Mouse (Mus musculus) layer of hippocampus, adult 9-11 months (tissue): ENCODE measurements around the gene E330034G19Rik.

ENCODE experiments used
- DNase-seq: peaks from one replicate; pipeline ENCODE4 v3.0.0; 2022

Gene E330034G19Rik

DNA sequence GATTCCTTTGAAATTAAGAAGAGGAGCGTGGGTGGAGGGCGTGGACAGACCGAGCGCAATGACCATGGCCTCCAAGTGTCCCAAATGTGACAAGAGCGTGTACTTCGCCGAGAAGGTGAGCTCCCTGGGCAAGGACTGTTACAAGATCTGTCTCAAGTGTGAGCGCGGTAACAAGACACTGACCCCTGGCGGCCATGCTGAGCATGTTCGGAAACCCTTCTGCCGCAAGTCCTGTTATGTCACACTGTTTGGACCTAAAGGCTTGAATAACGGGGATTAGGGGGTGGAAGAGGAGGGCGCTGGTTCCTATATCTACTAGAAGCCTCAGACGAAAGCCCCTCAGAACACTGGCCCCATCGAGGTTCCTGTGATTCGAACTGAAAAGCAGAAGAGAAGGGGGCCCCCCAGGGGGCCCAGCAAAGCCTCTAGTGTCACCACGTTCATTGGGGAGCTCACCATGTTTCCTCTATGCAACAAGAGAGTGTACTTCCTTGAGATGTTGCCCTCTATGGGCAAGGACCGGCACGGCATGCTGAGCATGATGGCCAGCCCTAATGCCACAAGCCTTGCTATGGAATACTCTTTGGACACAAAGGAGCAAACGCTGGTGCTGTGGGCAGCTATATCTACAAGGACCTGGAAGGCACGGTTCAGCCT, 65.4 kb downstream of the E330034G19Rik start:
- DNase-seq, result peak; percentile 7
